Mouse (Mus musculus) left cerebral cortex, postnatal 10 days (tissue): ENCODE measurements at regions not wholly inside any gene's neighbourhood (a gene's known extent, or its start where the extent isn't known, plus 50 kb on each side); places are given as distances from the start of the nearest gene placed in this dataset.
"Not testable (repeated sequence)": the region's sequence is repeated elsewhere in the genome, so short reads cannot be mapped to it uniquely, and the experiment has no call there.

Experiments
- DNase-seq, 2 experiments: peaks; one replicate each; pipeline ENCODE4 v3.0.0; 2021 to 2022; ENCODE audit warnings: low spot score in 2 of 2, mixed read lengths in 1 of 2; ENCODE audit errors: extremely low spot score in 1 of 2
- intact Hi-C: fragments of 180-260 bp; cut with DNase I; formaldehyde crosslinking; loops from one replicate; pipeline ENCODE4 v1.15.1; 2025

- DNase-seq, intact Hi-C loops: not testable (repeated sequence)
These were observed 581.3 kb downstream of the H2al1n start for GRCm38 (mm10) chrX:14792261-14792660.

GRCm38 (mm10) chrX:14835862-14836261 lies 624.9 kb downstream of the H2al1n start:
- no peak for DNase-seq

GRCm38 (mm10) chrX:14839740-14840419 lies 628.9 kb downstream of the H2al1n start:
- intact Hi-C loops = no loop called here
- DNase-seq = peak in 1 of 2 experiments; percentile 17

More at GRCm38 (mm10) chrX:14835862-14836261, 624.9 kb downstream of the H2al1n start:
- intact Hi-C loops = no loop called here

GRCm38 (mm10) chrX:14840420-14840757 lies 629.4 kb downstream of the H2al1n start:
- intact Hi-C loops = no loop called here
- DNase-seq = no peak

- intact Hi-C loops = no loop called here
- DNase-seq = no peak
These were observed 634.4 kb downstream of the H2al1n start for GRCm38 (mm10) chrX:14845353-14845752.

- peak; percentile 17 to 19 for DNase-seq
- intact Hi-C loops = no loop called here
These were observed 673.7 kb downstream of the H2al1n start for GRCm38 (mm10) chrX:14884612-14885011.
